Mouse (Mus musculus): Measurements from ENCODE around the gene Nrd1. TPM values are rescaled to one million over a fixed set of nuclear protein-coding genes. Genes with fewer than 3 reads are reported as not detected.

Gene Nrd1
- total RNA-seq, 2 experiments from 2014 or later = 112 to 118 TPM

DNA sequence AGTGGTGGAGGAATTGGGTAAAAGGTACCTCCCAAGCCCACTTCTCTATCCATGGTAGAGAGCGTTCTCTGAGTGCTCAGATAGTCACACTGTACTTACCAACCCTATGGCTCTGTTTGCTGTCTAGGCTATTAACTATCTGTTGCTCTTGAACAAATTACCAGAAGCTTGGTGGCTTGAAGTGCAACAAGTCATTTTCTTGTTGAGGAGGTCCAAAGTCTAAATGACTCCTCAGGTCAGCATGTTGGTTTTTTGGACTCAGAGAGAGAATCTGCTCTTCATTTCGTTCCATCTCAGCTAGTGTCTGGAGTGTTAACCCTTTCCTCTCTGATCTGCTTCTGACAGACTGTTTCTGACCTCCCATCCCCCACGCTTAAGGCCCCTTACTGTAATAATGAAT is 24.6 kb downstream of the Nrd1 start:
- no peak for DNase-seq (ENCODE audit: low spot score in 2 of 2)

DNA sequence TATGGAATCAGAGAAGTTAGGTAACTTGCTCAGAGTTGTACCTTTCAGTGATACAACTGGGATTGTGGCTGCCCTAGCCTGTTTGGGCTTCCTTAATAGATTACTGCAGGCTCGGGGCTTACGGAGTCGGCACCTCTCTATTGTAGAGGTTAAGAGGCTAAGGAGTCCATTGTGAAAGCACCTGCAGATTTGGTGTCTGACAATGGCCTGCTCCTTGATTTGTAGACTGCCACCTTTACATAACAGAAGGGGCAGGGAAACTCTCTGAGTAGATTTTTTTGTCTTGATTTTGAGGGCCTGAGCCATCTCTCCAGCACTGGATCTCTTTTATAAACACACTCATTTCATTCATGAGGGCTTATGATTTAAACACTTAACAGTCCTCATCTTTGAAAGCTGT is 26.1 kb downstream of the Nrd1 start:
- DNase-seq (ENCODE audit: low spot score in 2 of 2) = no peak

DNA sequence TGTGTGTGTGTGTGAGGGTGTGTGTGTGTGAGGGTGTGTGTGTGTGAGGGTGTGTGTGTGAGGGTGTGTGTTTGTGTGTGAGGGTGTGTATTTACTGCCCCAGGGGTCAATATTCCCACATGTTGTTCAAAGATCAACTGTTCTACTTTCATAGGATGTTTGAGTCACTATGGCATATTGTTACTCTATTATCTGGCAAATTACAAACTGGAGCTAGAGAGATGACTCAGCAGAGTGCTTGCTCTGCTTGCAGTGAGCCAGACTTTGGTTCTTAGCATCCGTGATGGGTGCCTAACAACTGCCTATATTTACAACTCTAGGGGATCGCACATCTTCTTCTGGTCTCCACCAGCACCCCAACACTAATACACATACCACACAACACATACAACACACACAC is 29.4 kb downstream of the Nrd1 start:
- peak in 1 of 2 experiments; percentile 25 for DNase-seq (ENCODE audit: low spot score in 2 of 2)

DNA sequence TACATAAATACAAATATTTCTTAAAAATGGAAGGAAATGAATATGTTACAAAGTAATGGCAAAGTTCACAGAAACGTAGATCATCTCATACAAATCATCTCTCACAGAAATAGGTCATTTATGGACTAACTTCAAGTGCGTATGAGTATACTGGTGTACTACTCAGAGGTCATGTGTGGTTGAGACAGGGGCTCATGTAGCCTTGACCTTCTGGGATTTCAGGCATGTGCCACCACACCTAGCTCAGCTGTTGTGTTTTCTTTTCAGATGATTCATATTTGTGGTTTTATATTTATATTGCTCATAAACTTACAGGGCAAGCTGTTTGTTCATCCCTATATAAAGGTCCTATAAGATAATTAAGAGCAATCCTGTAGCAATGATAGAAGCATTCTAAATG is 29.8 kb downstream of the Nrd1 start:
- DNase-seq (ENCODE audit: low spot score in 2 of 2) = no peak

DNA sequence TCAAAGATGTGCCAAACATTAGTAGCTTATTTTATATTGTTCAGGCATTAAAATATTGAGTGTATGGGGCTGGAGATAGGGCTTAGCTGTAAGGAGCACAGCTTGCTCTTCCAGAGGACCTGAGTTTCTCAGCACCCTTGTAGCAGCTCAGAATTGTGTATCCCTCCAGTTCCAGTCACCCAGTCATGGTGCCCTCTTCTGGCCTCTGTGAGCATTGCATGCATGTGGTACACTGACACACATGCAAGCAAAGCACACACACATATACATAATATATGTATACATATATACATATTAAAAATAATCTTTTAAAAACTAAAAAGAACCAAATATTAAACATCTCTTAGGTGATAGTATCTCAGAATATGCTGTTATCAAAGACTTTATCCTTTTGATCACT is 35.9 kb downstream of the Nrd1 start:
- DNase-seq (ENCODE audit: low spot score in 2 of 2) = peak in 1 of 2 experiments; percentile 42

DNA sequence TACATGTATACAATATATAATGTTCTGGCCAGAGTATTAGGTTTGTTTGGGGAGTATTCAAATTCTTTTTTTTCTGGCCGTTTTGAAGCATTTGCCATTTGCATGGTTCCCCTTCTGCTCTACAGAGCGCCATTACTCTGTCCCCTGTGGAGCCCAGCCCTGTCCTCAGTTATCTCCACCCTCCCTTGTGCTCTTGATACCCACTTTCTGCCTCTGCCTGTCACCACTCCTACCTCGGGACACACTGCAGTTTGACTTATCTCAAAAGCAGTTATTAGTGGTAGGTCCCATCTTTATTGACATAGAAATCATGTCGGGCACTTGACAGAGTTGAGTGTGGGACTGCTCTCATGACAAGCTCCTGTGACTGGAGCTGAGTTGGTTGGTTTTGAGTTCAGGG is 42.3 kb downstream of the Nrd1 start:
- no peak for DNase-seq (ENCODE audit: low spot score in 2 of 2)

DNA sequence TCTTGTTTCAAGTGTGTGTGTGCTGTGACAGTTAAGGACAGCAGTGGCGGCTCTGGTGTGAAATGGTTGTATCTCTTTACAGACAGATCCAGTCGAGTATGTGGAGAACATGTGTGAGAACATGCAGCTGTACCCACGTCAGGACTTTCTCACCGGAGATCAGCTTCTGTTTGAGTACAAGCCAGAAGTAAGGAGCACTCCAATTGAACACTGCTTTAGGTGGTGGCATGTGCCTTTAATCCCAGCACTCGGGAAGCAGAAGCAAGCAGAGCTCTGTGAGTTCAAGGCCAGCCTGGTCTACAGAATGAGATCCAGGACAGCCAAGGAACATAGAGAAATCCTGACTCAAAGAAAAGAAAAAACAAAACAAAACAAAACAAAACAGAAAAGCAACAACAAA is 42.8 kb downstream of the Nrd1 start:
- no peak for DNase-seq (ENCODE audit: low spot score in 2 of 2)

DNA sequence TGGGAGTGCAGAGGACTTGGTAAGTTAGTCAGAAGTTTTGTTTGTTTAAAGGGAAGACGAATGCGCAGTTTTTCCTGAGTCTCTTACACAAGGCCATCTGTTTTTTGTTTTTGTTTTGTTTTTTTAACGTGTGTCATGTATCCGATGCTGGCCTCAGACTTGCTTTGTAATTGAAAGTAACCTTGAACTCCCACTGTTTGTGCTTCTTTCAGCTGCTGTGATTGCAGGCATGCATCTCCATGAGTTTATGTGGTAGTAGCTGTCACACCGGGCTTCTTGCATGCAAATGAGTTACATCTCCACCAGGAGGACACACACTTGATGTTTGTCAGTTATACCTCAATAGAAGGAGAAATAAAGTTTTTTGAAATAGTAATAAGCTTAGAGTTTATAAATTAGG is 43.3 kb downstream of the Nrd1 start:
- no peak for DNase-seq (ENCODE audit: low spot score in 2 of 2)

DNA sequence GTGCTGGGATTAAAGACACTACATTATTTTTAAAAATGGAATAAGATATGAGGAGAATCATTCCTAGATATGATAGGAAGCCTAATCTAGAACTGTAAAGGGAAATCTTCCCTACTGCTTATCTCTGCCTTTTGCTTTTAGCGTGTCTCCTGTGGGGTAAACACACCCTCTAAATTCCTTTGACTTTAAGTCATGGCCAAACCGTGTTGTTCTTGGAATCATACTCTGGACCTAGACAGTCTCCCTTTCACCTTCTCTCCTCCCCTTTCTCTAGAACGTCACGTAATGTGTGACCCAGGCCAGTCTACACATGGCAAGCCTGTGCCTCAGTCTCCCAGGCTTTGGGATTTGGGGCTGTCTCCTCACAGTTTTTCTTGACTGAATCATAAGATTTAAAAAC is 47.8 kb downstream of the Nrd1 start:
- DNase-seq (ENCODE audit: low spot score in 2 of 2) = no peak

DNA sequence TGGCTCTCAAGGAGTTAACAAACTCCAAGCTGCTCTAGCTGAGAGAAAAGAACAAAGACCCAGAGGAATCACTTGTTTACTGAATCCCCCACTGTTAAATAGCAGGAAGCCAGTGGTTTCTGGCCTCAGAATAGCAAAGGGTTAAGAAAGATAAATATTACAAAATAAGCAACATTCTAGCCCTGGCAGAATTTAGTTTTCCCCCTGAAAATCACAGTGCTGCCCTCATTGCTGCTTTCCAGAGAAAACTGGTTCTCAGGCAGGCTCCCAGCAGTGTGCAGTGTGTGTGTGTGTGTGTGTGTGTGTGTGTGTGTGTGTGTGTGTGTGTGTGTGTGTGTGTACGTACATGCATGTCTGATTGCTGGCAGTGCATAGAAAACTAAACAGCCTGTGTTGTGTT is 51.8 kb downstream of the Nrd1 start:
- no peak for DNase-seq (ENCODE audit: low spot score in 2 of 2)

DNA sequence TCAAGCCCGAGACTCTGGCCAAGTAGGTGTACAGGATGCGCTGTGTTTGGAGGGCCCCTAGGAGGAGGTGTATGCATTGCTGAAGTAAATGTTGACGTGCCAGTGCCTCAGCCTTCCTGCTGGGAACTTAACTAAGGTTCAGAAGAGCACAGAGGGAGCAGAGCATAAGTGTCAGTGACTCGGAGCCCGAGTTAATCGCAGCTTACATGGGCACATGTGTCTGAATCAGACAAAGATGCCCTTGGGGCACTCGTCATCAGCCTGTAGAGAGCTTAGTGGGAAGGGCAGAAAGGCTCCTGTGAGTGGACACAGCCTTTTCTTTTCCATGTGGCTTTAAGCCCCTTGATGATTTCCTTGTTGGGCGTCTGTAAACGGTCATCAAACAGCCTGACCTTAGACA is 53.5 kb downstream of the Nrd1 start:
- no peak for DNase-seq (ENCODE audit: low spot score in 2 of 2)

DNA sequence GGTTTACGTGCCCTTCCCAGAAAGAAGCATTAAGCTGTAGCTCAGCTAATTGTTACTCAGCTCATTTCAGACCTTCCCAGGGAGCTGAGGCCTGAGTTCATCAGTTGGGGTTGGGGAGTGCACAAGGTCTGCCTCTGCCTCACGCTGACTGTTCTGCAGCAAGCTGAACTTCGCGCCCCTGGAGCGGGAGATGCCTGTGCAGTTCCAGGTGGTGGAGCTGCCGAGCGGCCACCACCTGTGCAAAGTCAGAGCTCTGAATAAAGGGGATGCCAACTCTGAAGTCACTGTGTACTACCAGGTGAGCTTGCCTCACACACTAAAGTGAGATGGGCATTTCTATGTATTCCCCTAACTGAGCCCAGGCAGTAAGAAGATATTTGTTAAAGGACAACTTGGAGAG is 55.9 kb downstream of the Nrd1 start:
- DNase-seq (ENCODE audit: low spot score in 2 of 2) = no peak

DNA sequence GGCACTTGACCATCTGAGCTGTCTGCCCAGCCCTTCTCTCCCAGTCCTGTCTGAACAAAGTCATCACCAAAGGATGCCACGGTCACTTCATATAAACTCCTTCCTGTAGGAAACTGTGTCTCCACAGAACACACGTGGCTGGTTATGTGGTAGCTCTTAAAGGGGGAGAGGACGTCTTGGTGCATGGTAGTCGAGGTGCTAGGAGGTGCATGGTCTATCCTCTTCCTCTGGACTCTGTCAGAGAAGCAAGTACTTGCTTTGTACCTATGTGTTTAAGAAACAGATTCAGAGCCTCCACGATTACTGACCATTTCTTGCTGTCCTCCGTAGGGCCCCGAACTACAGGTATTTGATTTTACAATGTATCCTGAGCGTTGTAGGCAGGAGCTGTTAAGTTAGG is 57.2 kb downstream of the Nrd1 start:
- no peak for DNase-seq (ENCODE audit: low spot score in 2 of 2)

DNA sequence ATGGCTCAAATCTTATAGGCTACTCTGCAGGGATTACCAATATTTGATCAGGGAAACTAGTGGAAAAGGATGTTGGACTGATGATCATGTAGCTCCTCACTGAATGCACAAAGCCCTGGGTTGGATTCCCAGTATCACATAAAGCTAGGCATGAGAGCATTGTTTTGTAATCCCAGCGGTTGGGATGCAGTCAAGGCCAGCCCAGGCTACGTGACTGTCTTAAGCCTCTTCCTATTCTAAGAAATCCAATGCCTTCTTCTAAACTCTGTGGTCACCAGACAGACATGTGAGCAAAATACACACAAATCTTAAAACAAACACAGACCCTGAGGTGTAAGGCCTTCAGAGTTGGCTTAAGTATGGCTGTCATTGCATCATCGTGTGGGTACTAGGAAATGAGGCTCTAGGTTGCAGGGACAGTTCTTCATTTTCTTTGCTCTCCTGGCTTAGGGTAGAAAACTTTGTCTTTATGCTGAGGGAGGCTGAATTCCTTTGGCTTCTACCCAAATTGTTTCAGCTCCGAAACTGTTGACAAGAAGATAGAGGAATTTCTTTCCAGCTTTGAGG is 58.9 kb downstream of the Nrd1 start:
- DNase-seq (ENCODE audit: low spot score in 2 of 2) = no peak

DNA sequence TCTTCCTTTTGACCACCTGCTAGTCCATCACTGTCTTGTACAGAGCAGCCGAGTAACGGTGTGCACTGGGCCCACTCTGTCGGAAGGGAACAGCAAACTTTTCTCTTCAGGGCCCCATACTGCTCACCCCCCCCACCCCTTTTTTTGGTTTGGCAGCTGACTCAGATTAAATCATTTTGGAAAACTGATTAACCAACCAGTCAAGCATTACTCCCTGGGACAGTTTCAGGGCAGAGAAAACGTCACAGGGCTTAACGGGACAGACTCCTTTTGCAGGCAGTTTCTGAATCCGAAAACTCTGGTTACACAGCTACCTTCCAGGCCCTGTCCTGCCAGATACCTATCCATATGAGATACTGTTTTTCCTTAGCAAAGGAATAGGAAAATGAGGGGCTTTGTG is 64.5 kb downstream of the Nrd1 start:
- no peak for DNase-seq (ENCODE audit: low spot score in 2 of 2)

DNA sequence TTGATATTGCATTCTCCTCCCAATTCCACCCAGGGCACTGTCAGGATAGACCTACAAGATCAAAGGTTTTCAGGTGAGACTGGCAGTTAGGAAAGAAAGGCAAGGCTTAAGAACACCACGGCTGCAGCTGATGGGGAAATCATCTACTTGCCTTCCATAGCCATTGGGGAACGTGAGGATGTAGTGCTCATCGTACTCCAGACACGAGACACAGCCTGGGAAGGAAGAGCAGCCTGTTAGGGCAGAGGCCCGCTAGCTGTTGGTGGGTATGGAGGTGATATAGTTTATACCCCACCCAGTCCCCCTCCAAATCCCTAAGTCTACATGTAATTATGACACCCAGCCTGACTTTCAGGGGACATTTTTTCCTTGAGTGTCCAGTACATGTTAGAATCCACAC is 65.3 kb downstream of the Nrd1 start:
- no peak for DNase-seq (ENCODE audit: low spot score in 2 of 2)

DNA sequence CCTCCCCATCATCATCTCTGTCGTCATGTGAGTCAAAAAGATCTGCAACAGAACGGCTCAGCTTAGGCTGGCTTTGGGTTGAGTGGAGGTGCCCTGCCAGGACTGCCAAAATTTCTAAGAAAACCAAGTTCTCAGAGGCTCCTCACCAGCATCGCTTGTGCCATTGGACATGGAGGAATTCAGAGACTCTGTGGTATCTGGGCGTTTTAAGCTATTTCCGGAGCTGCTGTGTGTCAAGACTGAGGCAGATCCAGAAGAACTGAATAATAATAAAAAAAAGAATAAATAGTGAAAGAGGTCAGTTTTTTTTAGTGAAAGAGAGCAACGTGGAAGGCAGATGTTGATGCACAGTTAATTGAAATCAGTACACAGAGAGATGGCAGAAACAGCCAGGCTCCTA is 72.4 kb downstream of the Nrd1 start:
- no peak for DNase-seq (ENCODE audit: low spot score in 2 of 2)

DNA sequence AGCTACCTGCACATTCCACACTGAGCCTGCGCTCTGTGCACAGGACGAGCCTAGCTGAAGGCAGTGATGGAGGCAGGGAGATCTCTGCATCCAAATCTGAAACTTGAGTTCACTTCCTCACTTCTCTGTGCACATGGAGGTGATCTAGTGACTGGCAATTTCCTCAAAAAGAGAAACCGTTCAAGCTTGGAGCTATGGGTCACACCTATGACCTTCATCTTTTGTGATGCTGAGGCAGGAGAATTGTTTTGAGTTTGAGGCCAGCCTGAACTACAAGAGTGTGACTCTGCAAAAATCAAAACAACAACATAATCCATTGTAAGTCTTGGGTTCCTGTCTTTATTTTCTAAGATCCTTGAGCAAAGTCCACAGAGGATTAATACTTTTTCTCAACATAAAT is 72.8 kb downstream of the Nrd1 start:
- DNase-seq (ENCODE audit: low spot score in 2 of 2) = no peak

DNA sequence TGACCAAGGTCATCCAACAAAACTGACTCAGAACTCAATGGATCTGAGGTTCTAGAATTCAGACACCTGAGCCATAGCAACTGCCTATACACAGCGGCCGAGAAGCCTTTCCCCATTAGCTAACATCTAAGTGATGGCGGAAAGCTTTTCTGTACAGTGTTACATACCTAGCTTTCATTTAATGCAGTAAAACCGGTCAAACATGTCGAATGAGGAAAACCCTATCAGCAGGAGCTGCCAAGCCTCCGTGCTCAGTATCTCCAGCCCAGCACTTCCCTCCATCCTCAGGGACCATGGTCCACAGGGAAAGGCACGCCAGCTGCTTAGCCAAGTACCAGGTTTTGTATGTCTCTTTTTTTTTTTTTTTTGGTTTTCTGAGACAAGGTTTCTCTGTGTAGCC is 78.5 kb downstream of the Nrd1 start:
- no peak for DNase-seq (ENCODE audit: low spot score in 2 of 2)

DNA sequence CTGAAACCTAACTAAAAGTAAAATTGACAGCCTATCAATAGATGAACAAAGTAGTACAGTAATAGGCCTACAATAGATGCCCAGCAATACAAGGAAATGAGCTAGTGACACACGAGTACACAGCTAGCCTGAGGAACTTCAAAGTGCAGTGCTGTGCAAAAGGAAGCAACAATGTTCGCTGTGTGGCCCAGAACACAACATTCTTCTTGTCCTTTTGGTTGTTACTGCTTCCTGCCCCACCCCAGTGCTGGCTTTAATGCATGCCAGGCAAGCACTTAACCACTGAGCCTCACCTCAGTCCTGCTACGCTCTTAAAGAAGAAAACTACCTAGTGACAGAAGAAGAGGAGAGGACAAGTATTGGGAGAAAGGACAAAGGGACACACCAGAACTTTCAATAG is 79.2 kb downstream of the Nrd1 start:
- DNase-seq (ENCODE audit: low spot score in 2 of 2) = no peak

DNA sequence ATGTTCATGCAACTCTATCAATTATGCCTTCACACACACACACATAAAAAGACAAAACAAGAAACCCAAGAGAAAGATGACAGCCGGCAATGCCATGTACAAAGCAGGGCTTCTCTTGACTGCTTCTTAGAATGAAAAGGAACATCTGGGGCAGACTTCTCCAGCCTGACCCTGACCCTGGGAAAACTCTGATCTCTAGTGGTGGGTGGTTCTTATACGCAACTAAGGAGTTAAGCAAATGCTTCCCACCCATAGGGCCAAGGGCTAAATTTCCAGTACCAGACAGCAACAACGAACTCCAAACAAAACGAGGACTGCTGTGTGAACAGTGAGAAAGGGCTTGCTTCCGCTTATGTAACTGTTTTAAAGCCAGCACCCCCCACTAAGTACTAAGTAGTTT is 79.7 kb downstream of the Nrd1 start:
- DNase-seq (ENCODE audit: low spot score in 2 of 2) = no peak

DNA sequence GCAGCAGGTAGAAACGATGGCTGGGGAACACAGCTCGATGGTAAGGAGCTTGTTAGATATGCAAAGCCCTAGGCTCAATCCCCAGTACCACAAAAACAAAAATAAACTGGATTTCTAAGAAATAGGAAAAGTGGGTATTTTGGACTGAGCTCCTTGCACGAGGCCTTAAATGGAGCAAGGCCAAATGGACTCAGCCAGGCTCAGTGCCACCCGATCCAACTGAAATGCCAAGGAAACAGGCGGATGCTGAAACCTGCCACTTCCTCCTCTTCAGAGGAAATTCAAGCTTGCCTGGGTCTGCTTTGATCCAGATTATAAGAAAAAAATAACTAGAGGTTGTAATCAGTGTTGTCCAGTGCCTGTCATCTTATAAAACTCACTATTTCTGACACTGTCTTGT is 88.7 kb downstream of the Nrd1 start:
- DNase-seq (ENCODE audit: low spot score in 2 of 2) = no peak

DNA sequence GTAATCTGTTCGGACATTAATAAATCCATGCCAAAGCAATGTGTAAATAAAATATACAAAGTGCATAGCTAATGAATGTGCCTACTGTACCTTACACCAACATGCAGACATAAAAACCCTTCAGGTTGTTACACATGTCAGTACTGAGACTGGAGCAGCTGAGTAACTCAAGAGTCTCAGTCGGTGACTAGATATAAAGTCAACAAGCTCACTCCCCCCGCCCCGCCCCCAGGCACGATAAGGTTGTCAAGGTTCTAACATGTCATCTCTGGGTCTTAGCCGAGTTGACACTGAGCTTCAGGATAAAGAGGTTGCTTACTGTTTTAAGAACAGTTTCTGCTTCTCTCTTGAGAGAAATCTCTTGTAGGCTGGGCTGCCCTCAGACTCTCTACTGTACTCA is 89.5 kb downstream of the Nrd1 start:
- DNase-seq (ENCODE audit: low spot score in 2 of 2) = no peak

DNA sequence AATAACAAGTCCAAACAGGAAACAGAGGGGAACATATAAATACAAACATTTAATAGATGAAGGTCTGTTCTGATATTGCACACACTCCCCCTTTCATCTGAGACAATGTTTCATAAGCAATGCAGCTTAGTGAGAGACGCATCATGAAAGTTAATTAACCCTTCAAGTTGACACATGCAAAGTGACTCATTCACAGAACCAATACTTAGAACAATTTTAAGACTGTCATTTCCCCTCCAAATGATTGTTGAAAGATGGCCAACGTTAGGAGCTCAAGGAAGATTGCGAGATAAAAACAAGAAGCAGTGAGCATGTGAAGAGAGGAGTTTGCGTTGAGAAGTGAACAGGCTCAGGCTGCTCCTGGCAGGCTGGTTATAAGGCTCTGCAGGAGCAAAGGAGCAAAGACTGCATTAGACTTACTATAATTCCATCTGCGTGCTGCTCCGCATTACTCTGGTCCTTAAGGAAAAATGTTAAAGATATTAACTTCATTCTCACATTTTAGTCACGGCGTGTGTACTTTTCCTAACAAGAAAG is 90.9 kb downstream of the Nrd1 start:
- no peak for DNase-seq (ENCODE audit: low spot score in 2 of 2)

Measured in layer of hippocampus, adult 18-20 months (tissue).